Mouse (Mus musculus) lung, adult 2 months (tissue): Measurements from ENCODE around the gene Cmbl.

Experiments used
- CTCF ChIP-seq: fragments of 200-500 bp; IDR thresholded peaks from 2 replicates; pipeline ENCODE4 v1.5.1; 2011; ENCODE audit warnings: mild to moderate bottlenecking, low read length, control low read depth; ENCODE audit not compliant: insufficient read depth
- POLR2A ChIP-seq: fragments of 200-500 bp; IDR thresholded peaks from 2 replicates; pipeline ENCODE4 v1.6.1; 2011; ENCODE audit warnings: low read depth, mild to moderate bottlenecking, control low read depth, low read length, borderline replicate concordance; ENCODE audit errors: extremely low read depth

GRCm38 (mm10) chr15:31611027-31611426 lies 45.8 kb downstream of the Cmbl start:
- peak; percentile 32; the same call in 1 of the 2 replicates for TF ChIP-seq CTCF
- TF ChIP-seq POLR2A: no peak
